In genomic region chr17:51179195-51179953, GRCm38 (mm10) we compare ENCODE assay signal across 8 mouse cellular contexts. TPM values are rescaled to one million over a fixed set of nuclear protein-coding genes. Genes with fewer than 3 reads are reported as not detected.
A peak's percentile ranks its signal among the peaks of the same experiment; 100 is the strongest.
DNase-seq lines count a peak whose midpoint lies in the region; ATAC-seq and TF ChIP-seq lines count a peak whose summit lies in the region.

Tbc1d5 (minus strand) TSS chr17:51179352.

- H3K9me3 ChIP-seq in embryonic facial prominence, embryonic 13.5 days: no peaks in the 10 kb centered on the region
- H3K9me3 ChIP-seq in limb, embryonic 12.5 days: no peaks in the 10 kb centered on the region
- no peaks in the 10 kb centered on the region for H3K9me3 ChIP-seq in midbrain, embryonic 15.5 days

- H3K36me3 ChIP-seq in embryonic facial prominence, embryonic 13.5 days: no peaks in the 10 kb centered on the region
- no peaks in the 10 kb centered on the region for H3K36me3 ChIP-seq in kidney, adult 2 months (ENCODE audit: control insufficient read depth, insufficient read depth, low read length)
- no peaks in the 10 kb centered on the region for H3K36me3 ChIP-seq in limb, embryonic 12.5 days
- no peaks in the 10 kb centered on the region for H3K36me3 ChIP-seq in midbrain, embryonic 15.5 days (replicated peaks)
- H3K36me3 ChIP-seq in spleen, adult 2 months (ENCODE audit: control insufficient read depth, insufficient read depth, low read length): no peaks in the 10 kb centered on the region

- TF ChIP-seq CTCF in kidney, adult 2 months (conservative IDR thresholded peaks at IDR 0.05; ENCODE audit: insufficient read depth, insufficient read length, low read depth, low read length): no peak
- no peak for TF ChIP-seq CTCF in spleen, adult 2 months (IDR thresholded peaks at IDR 0.05; ENCODE audit: extremely low read depth, insufficient read depth, insufficient read length, insufficient replicate concordance)

- DNase-seq in 3134 (ENCODE audit: extremely low read depth, insufficient read length, low spot score): peak; percentile 95
- peak; percentile 96 to 97 for DNase-seq in adrenal gland, postnatal 36 days
- DNase-seq in heart, adult 18-20 months: peak; percentile 93 to 97
- peak; percentile 96 for DNase-seq in kidney, adult 2 months
- DNase-seq in spleen, adult 2 months (ENCODE audit: low read depth in 1 of 2, low spot score in 2 of 2): peak; percentile 59 to 86

- H3K4me1 ChIP-seq in embryonic facial prominence, embryonic 13.5 days: peaks cover 9% of the 10 kb centered on the region
- peaks cover 5% of the 10 kb centered on the region; the same call in 1 of the 2 replicates for H3K4me1 ChIP-seq in kidney, adult 2 months (ENCODE audit: control insufficient read depth, insufficient read depth, low read length)
- H3K4me1 ChIP-seq in limb, embryonic 12.5 days (replicated peaks): peaks cover 6% of the 10 kb centered on the region
- H3K4me1 ChIP-seq in midbrain, embryonic 15.5 days: peaks cover 11% of the 10 kb centered on the region
- H3K4me1 ChIP-seq in spleen, adult 2 months (ENCODE audit: control insufficient read depth, insufficient read depth, insufficient read length): peaks cover 7% of the 10 kb centered on the region; the same call in 1 of the 2 replicates

- peak; percentile 93 for ATAC-seq in embryonic facial prominence, embryonic 13.5 days (ENCODE audit: insufficient number of reproducible peaks, insufficient read depth, low FRiP score, low TSS enrichment, low read depth)
- peak; percentile 93 for ATAC-seq in limb, embryonic 12.5 days (ENCODE audit: insufficient number of reproducible peaks, insufficient read depth, low FRiP score, low TSS enrichment, low read depth)
- peak; percentile 97 for ATAC-seq in midbrain, embryonic 15.5 days (replicated peaks)

- H3K27ac ChIP-seq in embryonic facial prominence, embryonic 13.5 days: peak within 1 kb of the TSS; percentile 98
- H3K27ac ChIP-seq in kidney, adult 2 months (ENCODE audit: insufficient read depth, low read depth, low read length): peak within 1 kb of the TSS; percentile 97
- peak within 1 kb of the TSS; percentile 98 for H3K27ac ChIP-seq in limb, embryonic 12.5 days
- H3K27ac ChIP-seq in midbrain, embryonic 15.5 days: peak within 1 kb of the TSS; percentile 100
- peak within 1 kb of the TSS; percentile 94 for H3K27ac ChIP-seq in spleen, adult 2 months (ENCODE audit: insufficient read depth, low read length)

- no peaks in the 10 kb centered on the region for H3K27me3 ChIP-seq in embryonic facial prominence, embryonic 13.5 days
- no peaks in the 10 kb centered on the region for H3K27me3 ChIP-seq in kidney, adult 2 months (replicated peaks; ENCODE audit: control insufficient read depth, insufficient read depth, low read length)
- no peaks in the 10 kb centered on the region for H3K27me3 ChIP-seq in limb, embryonic 12.5 days
- no peaks in the 10 kb centered on the region for H3K27me3 ChIP-seq in midbrain, embryonic 15.5 days (replicated peaks)
- no peaks in the 10 kb centered on the region for H3K27me3 ChIP-seq in spleen, adult 2 months (ENCODE audit: control insufficient read depth, insufficient read depth, low read length)

- peak; percentile 83 for TF ChIP-seq POLR2A in kidney, adult 2 months (IDR thresholded peaks at IDR 0.05; ENCODE audit: low read depth, low read length)
- TF ChIP-seq POLR2A in spleen, adult 2 months (IDR thresholded peaks at IDR 0.05; ENCODE audit: low read depth, low read length): peak; percentile 87

- H3K4me2 ChIP-seq in embryonic facial prominence, embryonic 13.5 days: peak within 1 kb of the TSS; percentile 70
- peak within 1 kb of the TSS; percentile 67 for H3K4me2 ChIP-seq in limb, embryonic 12.5 days
- H3K4me2 ChIP-seq in midbrain, embryonic 15.5 days: peak within 1 kb of the TSS; percentile 63

- H3K4me3 ChIP-seq in embryonic facial prominence, embryonic 13.5 days: peak within 1 kb of the TSS; percentile 74
- H3K4me3 ChIP-seq in kidney, adult 2 months (ENCODE audit: insufficient read depth, low read depth, low read length): peak within 1 kb of the TSS; percentile 93
- H3K4me3 ChIP-seq in limb, embryonic 12.5 days (replicated peaks): peak within 1 kb of the TSS; percentile 81
- H3K4me3 ChIP-seq in midbrain, embryonic 15.5 days: peak within 1 kb of the TSS; percentile 91
- peak within 1 kb of the TSS; percentile 83 for H3K4me3 ChIP-seq in spleen, adult 2 months (ENCODE audit: extremely low read depth, insufficient read depth, insufficient read length)

- peak within 1 kb of the TSS; percentile 97 for H3K9ac ChIP-seq in embryonic facial prominence, embryonic 13.5 days
- H3K9ac ChIP-seq in limb, embryonic 12.5 days (replicated peaks): peak within 1 kb of the TSS; percentile 93
- H3K9ac ChIP-seq in midbrain, embryonic 15.5 days: peak within 1 kb of the TSS; percentile 100

- 2% methylated on average over 54 of the region's 54 CpGs for WGBS in embryonic facial prominence, embryonic 13.5 days
- WGBS in kidney, adult 2 months: 2% methylated on average over 52 of the region's 54 CpGs
- 3% methylated on average over 54 of the region's 54 CpGs for WGBS in limb, embryonic 12.5 days
- 3% methylated on average over 53 of the region's 54 CpGs for WGBS in midbrain, embryonic 15.5 days
- 2% methylated on average over 54 of the region's 54 CpGs for WGBS in spleen, adult 2 months

RNA-seq across cellular contexts. Expression of gene Tbc1d5, which starts in this region (rescaled TPM):
- total RNA-seq in adrenal gland, postnatal 36 days (2021): 10 to 100 TPM; 21.7 to 21.8 TPM
- 11.8 and 13.4 TPM in 2 replicates for polyA plus RNA-seq in embryonic facial prominence, embryonic 13.5 days (2015; fragmentation: Nextera tagmentation; extraction: Ambion mirVana)
- total RNA-seq in heart, adult 18-20 months (2021): 10 to 100 TPM; 14.5 to 18.6 TPM
- 11.2 and 11.7 TPM in 2 replicates for polyA plus RNA-seq in kidney, adult 2 months (2012; rRNA removed)
- 10.2 and 11.1 TPM in 2 replicates for polyA plus RNA-seq in limb, embryonic 12.5 days (2016; fragmentation: Nextera tagmentation; extraction: Ambion mirVana)
- 7.5 and 8.6 TPM in 2 replicates for polyA plus RNA-seq in midbrain, embryonic 15.5 days (2015; fragmentation: Nextera tagmentation; extraction: Ambion mirVana)
- polyA plus RNA-seq in spleen, adult 2 months (2012; rRNA removed): 10.4 and 11.4 TPM in 2 replicates

Comparison
In these comparisons a context has a peak if more than half of its experiments do, and no peak if none do; other contexts are left out.
1. Peak in every context shown above with its lines: DNase-seq, ATAC-seq, H3K4me3 ChIP-seq and H3K27ac ChIP-seq.